Mouse (Mus musculus): ENCODE measurements around the gene Osbp2. TPM values are rescaled to one million over a fixed set of nuclear protein-coding genes. Genes with fewer than 3 reads are reported as not detected.

Osbp2 gene
- polyA plus RNA-seq, 1 experiment from 2014 or later = 0.76 TPM

- Histone ChIP-seq H3K36me3 (peaks cover 88% of the 10 kb centered on the region), H3K4me1 (no peaks in the 10 kb centered on the region), H3K9ac (no peak overlapping the region), H3K27ac (no peak overlapping the region), H3K4me2 (replicated peaks) (no peak overlapping the region), H3K9me3 (no peaks in the 10 kb centered on the region), H3K4me3 (no peak overlapping the region), H3K27me3 (no peaks in the 10 kb centered on the region)
- no peak for ATAC-seq (ENCODE audit: low FRiP score, low read depth)
- WGBS = 94% methylated on average over 11 of the region's 11 CpGs
These were observed 180.0 kb downstream of the Osbp2 start for GRCm38 (mm10) chr11:3683696-3684095.

- no peak overlapping the region for H3K4me2 ChIP-seq (replicated peaks)
- H3K27me3 ChIP-seq = no peaks in the 10 kb centered on the region
- H3K36me3 ChIP-seq = peaks cover 89% of the 10 kb centered on the region
- no peak overlapping the region for H3K9ac ChIP-seq
- WGBS = 93% methylated on average over 3 of the region's 3 CpGs
- H3K27ac ChIP-seq = no peak overlapping the region
- no peaks in the 10 kb centered on the region for H3K9me3 ChIP-seq
- no peak overlapping the region for H3K4me3 ChIP-seq
- H3K4me1 ChIP-seq = no peaks in the 10 kb centered on the region
- no peak for ATAC-seq (ENCODE audit: low FRiP score, low read depth)
These were observed 183.9 kb downstream of the Osbp2 start for GRCm38 (mm10) chr11:3679771-3680170.

- ATAC-seq (ENCODE audit: low FRiP score, low read depth) = no peak
- H3K9ac ChIP-seq = no peak overlapping the region
- H3K27me3 ChIP-seq = no peaks in the 10 kb centered on the region
- no peaks in the 10 kb centered on the region for H3K4me1 ChIP-seq
- H3K36me3 ChIP-seq = peaks cover 93% of the 10 kb centered on the region
- H3K4me3 ChIP-seq = no peak overlapping the region
- WGBS = 83% methylated on average over 6 of the region's 6 CpGs
- no peak overlapping the region for H3K4me2 ChIP-seq (replicated peaks)
- H3K9me3 ChIP-seq = no peaks in the 10 kb centered on the region
- H3K27ac ChIP-seq = no peak overlapping the region
These were observed 186.5 kb downstream of the Osbp2 start for GRCm38 (mm10) chr11:3677204-3677603.

- WGBS = 96% methylated on average over 5 of the region's 5 CpGs
- Histone ChIP-seq H3K4me1 (no peaks in the 10 kb centered on the region), H3K27me3 (no peaks in the 10 kb centered on the region), H3K9ac (no peak overlapping the region), H3K27ac (no peak overlapping the region), H3K36me3 (peaks cover 97% of the 10 kb centered on the region), H3K9me3 (no peaks in the 10 kb centered on the region), H3K4me2 (replicated peaks) (no peak overlapping the region), H3K4me3 (no peak overlapping the region)
- ATAC-seq (ENCODE audit: low FRiP score, low read depth) = no peak
These were observed 187.3 kb downstream of the Osbp2 start for GRCm38 (mm10) chr11:3676423-3676822.

- Histone ChIP-seq H3K4me3 (no peak overlapping the region), H3K27ac (no peak overlapping the region), H3K4me2 (replicated peaks) (no peak overlapping the region), H3K9me3 (no peaks in the 10 kb centered on the region), H3K36me3 (peaks cover 96% of the 10 kb centered on the region), H3K9ac (no peak overlapping the region), H3K27me3 (no peaks in the 10 kb centered on the region), H3K4me1 (no peaks in the 10 kb centered on the region)
- no peak for ATAC-seq (ENCODE audit: low FRiP score, low read depth)
- 83% methylated on average over 4 of the region's 4 CpGs for WGBS
These were observed 189.2 kb downstream of the Osbp2 start for GRCm38 (mm10) chr11:3674545-3674944.

- Histone ChIP-seq H3K36me3 (peaks cover 92% of the 10 kb centered on the region), H3K4me2 (replicated peaks) (no peak overlapping the region), H3K9me3 (no peaks in the 10 kb centered on the region), H3K4me3 (no peak overlapping the region), H3K27me3 (no peaks in the 10 kb centered on the region), H3K27ac (no peak overlapping the region), H3K4me1 (no peaks in the 10 kb centered on the region), H3K9ac (no peak overlapping the region)
- ATAC-seq (ENCODE audit: low FRiP score, low read depth) = no peak
- 98% methylated on average over 1 of the region's 1 CpGs for WGBS
These were observed 192.6 kb downstream of the Osbp2 start for GRCm38 (mm10) chr11:3671000-3671628.

- Histone ChIP-seq H3K27ac (no peak overlapping the region), H3K9ac (no peak overlapping the region), H3K4me3 (no peak overlapping the region), H3K36me3 (peaks cover 86% of the 10 kb centered on the region), H3K9me3 (no peaks in the 10 kb centered on the region), H3K27me3 (no peaks in the 10 kb centered on the region), H3K4me2 (replicated peaks) (no peak overlapping the region), H3K4me1 (no peaks in the 10 kb centered on the region)
- ATAC-seq (ENCODE audit: low FRiP score, low read depth) = no peak
These were observed 193.9 kb downstream of the Osbp2 start for GRCm38 (mm10) chr11:3669849-3670248.

- no peak overlapping the region for H3K4me2 ChIP-seq (replicated peaks)
- no peaks in the 10 kb centered on the region for H3K4me1 ChIP-seq
- H3K9me3 ChIP-seq = no peaks in the 10 kb centered on the region
- 95% methylated on average over 2 of the region's 2 CpGs for WGBS
- H3K36me3 ChIP-seq = peaks cover 86% of the 10 kb centered on the region
- H3K27ac ChIP-seq = no peak overlapping the region
- H3K4me3 ChIP-seq = no peak overlapping the region
- no peak for ATAC-seq (ENCODE audit: low FRiP score, low read depth)
- no peaks in the 10 kb centered on the region for H3K27me3 ChIP-seq
- H3K9ac ChIP-seq = no peak overlapping the region
These were observed 194.9 kb downstream of the Osbp2 start for GRCm38 (mm10) chr11:3668768-3669167.

GRCm38 (mm10) chr11:3667506-3667905, 196.2 kb downstream of the Osbp2 start:
- no peak overlapping the region for H3K9ac ChIP-seq
- H3K4me2 ChIP-seq (replicated peaks) = no peak overlapping the region
- H3K4me3 ChIP-seq = no peak overlapping the region
- H3K9me3 ChIP-seq = no peaks in the 10 kb centered on the region
- no peak for ATAC-seq (ENCODE audit: low FRiP score, low read depth)
- no peak overlapping the region for H3K27ac ChIP-seq
- WGBS = 85% methylated on average over 3 of the region's 3 CpGs
- no peaks in the 10 kb centered on the region for H3K4me1 ChIP-seq
- H3K36me3 ChIP-seq = peaks cover 82% of the 10 kb centered on the region
- no peaks in the 10 kb centered on the region for H3K27me3 ChIP-seq

GRCm38 (mm10) chr11:3661964-3662363, 201.7 kb downstream of the Osbp2 start:
- Histone ChIP-seq H3K4me1 (no peaks in the 10 kb centered on the region), H3K9ac (no peak overlapping the region), H3K27me3 (no peaks in the 10 kb centered on the region), H3K36me3 (peaks cover 48% of the 10 kb centered on the region), H3K4me3 (no peak overlapping the region), H3K27ac (no peak overlapping the region), H3K4me2 (replicated peaks) (no peak overlapping the region), H3K9me3 (no peaks in the 10 kb centered on the region)
- no peak for ATAC-seq (ENCODE audit: low FRiP score, low read depth)
- 90% methylated on average over 2 of the region's 2 CpGs for WGBS

Other genes starting within 250 kb of the Osbp2 start
- gene Morc2a, start 214.7 kb downstream of the Osbp2 start, polyA plus RNA-seq (2015; fragmentation: Nextera tagmentation; extraction: Ambion mirVana) = 32.4 and 37.0 TPM in 2 replicates
- 0.09 and 0.20 TPM in 2 replicates for gene 4921536K21Rik, start 31.2 kb upstream of the Osbp2 start, polyA plus RNA-seq (2015; fragmentation: Nextera tagmentation; extraction: Ambion mirVana)
- 11.0 and 12.5 TPM in 2 replicates for gene Dusp18, start 31.3 kb upstream of the Osbp2 start, polyA plus RNA-seq (2015; fragmentation: Nextera tagmentation; extraction: Ambion mirVana)
- gene Slc35e4, start 50.8 kb upstream of the Osbp2 start, polyA plus RNA-seq (2015; fragmentation: Nextera tagmentation; extraction: Ambion mirVana) = 3.5 and 4.1 TPM in 2 replicates
- gene Tcn2, start 68.3 kb upstream of the Osbp2 start, polyA plus RNA-seq (2015; fragmentation: Nextera tagmentation; extraction: Ambion mirVana) = 44.1 and 46.0 TPM in 2 replicates
- 81.6 and 84.6 TPM in 2 replicates for gene Pes1, start 100.1 kb upstream of the Osbp2 start, polyA plus RNA-seq (2015; fragmentation: Nextera tagmentation; extraction: Ambion mirVana)
- 0.32 and 0.37 TPM in 2 replicates for gene 4930556J24Rik, start 112.9 kb upstream of the Osbp2 start, polyA plus RNA-seq (2015; fragmentation: Nextera tagmentation; extraction: Ambion mirVana)
- gene Gal3st1, start 119.7 kb upstream of the Osbp2 start, polyA plus RNA-seq (2015; fragmentation: Nextera tagmentation; extraction: Ambion mirVana) = 4.2 and 4.5 TPM in 2 replicates
- 0.09 TPM in 2 replicates for gene Sec14l4, start 167.6 kb upstream of the Osbp2 start, polyA plus RNA-seq (2015; fragmentation: Nextera tagmentation; extraction: Ambion mirVana)
- gene Sec14l3, start 200.9 kb upstream of the Osbp2 start, polyA plus RNA-seq (2015; fragmentation: Nextera tagmentation; extraction: Ambion mirVana) = not detected in 2 replicates
- 6.3 and 7.4 TPM in 2 replicates for gene Mtfp1, start 231.5 kb upstream of the Osbp2 start, polyA plus RNA-seq (2015; fragmentation: Nextera tagmentation; extraction: Ambion mirVana)

All from limb, embryonic 13.5 days (tissue).